Mouse (Mus musculus) lung, postnatal 0 days (tissue): ENCODE results near the gene Olfr910. TPM values are rescaled to one million over a fixed set of nuclear protein-coding genes. Genes with fewer than 3 reads are reported as not detected.

ENCODE experiments used
- ATAC-seq: fragments of 200-750 bp; cut with Nextera tagmentation; 2 replicates; pipeline ENCODE4 v1.8.0; 2017; ENCODE audit warnings: moderate library complexity
- DNase-seq: peaks from one replicate; pipeline ENCODE4 v3.0.0-alpha.2; 2016; ENCODE audit warnings: low spot score
- H3K27ac ChIP-seq: fragments of 300-500 bp; sonication (generic); 2 replicates; pipeline ENCODE4 v1.5.1; 2014; ENCODE audit warnings: antibody characterized with exemption, mild to moderate bottlenecking, low read length, mixed read lengths
- H3K27me3 ChIP-seq: fragments of 300-500 bp; sonication (generic); replicated peaks from 2 replicates; pipeline ENCODE4 v1.6.1; 2014; ENCODE audit warnings: low read length, mixed read lengths; ENCODE audit not compliant: insufficient read depth
- H3K36me3 ChIP-seq: fragments of 300-500 bp; sonication (generic); 2 replicates; pipeline ENCODE4 v1.6.1; 2014; ENCODE audit warnings: low read length, mixed read lengths; ENCODE audit not compliant: insufficient read depth
- H3K4me1 ChIP-seq: fragments of 300-500 bp; sonication (generic); 2 replicates; pipeline ENCODE4 v1.6.1; 2014; ENCODE audit warnings: antibody characterized with exemption, low read depth, low read length, mixed read lengths; ENCODE audit not compliant: insufficient read depth
- H3K4me2 ChIP-seq: fragments of 300-500 bp; sonication (generic); replicated peaks from 2 replicates; pipeline ENCODE4 v1.6.1; 2014; ENCODE audit warnings: low read depth, mild to moderate bottlenecking, low read length, moderate library complexity, mixed read lengths
- H3K4me3 ChIP-seq: fragments of 300-500 bp; sonication (generic); 2 replicates; pipeline ENCODE4 v1.5.1; 2014; ENCODE audit warnings: low read depth, low read length
- H3K9ac ChIP-seq: fragments of 300-500 bp; sonication (generic); replicated peaks from 2 replicates; pipeline ENCODE4 v1.6.1; 2014; ENCODE audit warnings: low read depth, mild to moderate bottlenecking
- H3K9me3 ChIP-seq: fragments of 300-500 bp; sonication (generic); 2 replicates; pipeline ENCODE4 v1.6.1; 2016; ENCODE audit warnings: low read length, mixed read lengths
- CTCF ChIP-seq: IDR thresholded peaks from 2 replicates; pipeline ENCODE4 v1.5.1; 2016; ENCODE audit warnings: antibody characterized with exemption, mild to moderate bottlenecking
- EP300 ChIP-seq: IDR thresholded peaks from 2 replicates; pipeline ENCODE4 v1.6.1; 2016; ENCODE audit warnings: antibody characterized with exemption, mild to moderate bottlenecking, control low read depth
- WGBS: fragments of 180-500 bp; shearing (Covaris S2); extraction: QIAGEN DNeasy Blood & Tissue Kit; methylation state at CpG from one replicate; pipeline ENCODE4 v1.1.7; 2014; 5-methylcytosine and 5-hydroxymethylcytosine counted together
- polyA plus RNA-seq: library from polyadenylated mRNA; unstranded; fragments of >200 nt; fragmentation: Nextera tagmentation; extraction: Ambion mirVana; gene quantifications from 2 replicates; pipeline ENCODE4 v1.2.1, GENCODE M21; 2015

Gene Olfr910
- polyA plus RNA-seq, result not detected in 2 replicates

DNA sequence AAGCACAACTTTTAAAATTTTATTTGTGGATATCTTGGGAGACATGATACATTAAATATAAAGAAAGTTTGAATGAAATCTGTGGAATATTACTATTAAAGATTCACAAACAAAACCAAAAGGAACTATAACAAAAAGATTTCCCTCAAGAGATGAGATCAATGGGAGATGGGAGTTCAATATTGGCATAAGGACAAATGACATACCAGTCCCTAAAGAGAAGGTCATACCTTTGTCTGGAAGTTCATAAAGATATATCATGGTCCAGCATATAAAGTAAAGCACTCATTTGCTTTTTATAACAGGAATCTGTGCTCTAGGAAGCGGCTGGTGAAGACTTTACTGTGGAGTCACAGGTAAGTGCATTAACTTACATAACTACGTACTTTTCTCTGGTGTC, at the start of gene Olfr910:
Olfr910 (plus strand) TSS at position 301 of the 400 bp plus-strand sequence.
- WGBS, result 75% methylated on average over 2 of the region's 2 CpGs
- Histone ChIP-seq H3K4me3 (no peak within 1 kb of the TSS), H3K27me3 (no peaks in the 10 kb centered on the region), H3K36me3 (no peaks in the 10 kb centered on the region), H3K4me1 (no peaks in the 10 kb centered on the region), H3K27ac (no peak within 1 kb of the TSS), H3K4me2 (no peak within 1 kb of the TSS), H3K9ac (no peak within 1 kb of the TSS), H3K9me3 (no peaks in the 10 kb centered on the region)
- DNase-seq, result no peak
- no peak for ATAC-seq
- TF ChIP-seq EP300, result no peak
- no peak for TF ChIP-seq CTCF

DNA sequence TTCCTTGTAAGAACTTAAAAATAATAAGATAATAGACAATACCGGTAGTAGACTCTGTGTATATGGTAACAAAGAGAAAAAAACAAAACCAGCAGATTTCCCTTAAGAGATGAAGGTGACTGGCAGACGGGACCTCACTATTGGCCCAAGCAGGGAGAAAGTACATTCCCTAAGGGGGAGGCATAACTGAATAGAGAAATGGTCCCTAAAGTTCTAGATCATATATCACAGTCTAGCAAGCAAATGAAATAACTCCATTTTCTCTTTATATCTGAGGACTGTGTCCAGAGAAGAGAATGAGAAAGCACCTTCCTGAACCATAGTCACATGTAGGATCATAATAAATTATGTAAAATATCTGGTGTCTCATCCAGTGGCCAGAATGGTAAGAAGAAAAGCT, 42.1 kb upstream of the Olfr910 start, which contains the start of gene Olfr907:
Olfr907 (plus strand) TSS at position 301 of the 400 bp plus-strand sequence.
- H3K27ac ChIP-seq, result no peak within 1 kb of the TSS
- ATAC-seq (no peak), DNase-seq (no peak)
- WGBS, result 72% methylated on average over 2 of the region's 2 CpGs
- no peaks in the 10 kb centered on the region for H3K9me3 ChIP-seq
- no peak within 1 kb of the TSS for H3K9ac ChIP-seq
- no peak for TF ChIP-seq CTCF
- no peak for TF ChIP-seq EP300
- no peak within 1 kb of the TSS for H3K4me2 ChIP-seq
- no peaks in the 10 kb centered on the region for H3K4me1 ChIP-seq
- no peaks in the 10 kb centered on the region for H3K36me3 ChIP-seq
- no peaks in the 10 kb centered on the region for H3K27me3 ChIP-seq
- H3K4me3 ChIP-seq, result no peak within 1 kb of the TSS

DNA sequence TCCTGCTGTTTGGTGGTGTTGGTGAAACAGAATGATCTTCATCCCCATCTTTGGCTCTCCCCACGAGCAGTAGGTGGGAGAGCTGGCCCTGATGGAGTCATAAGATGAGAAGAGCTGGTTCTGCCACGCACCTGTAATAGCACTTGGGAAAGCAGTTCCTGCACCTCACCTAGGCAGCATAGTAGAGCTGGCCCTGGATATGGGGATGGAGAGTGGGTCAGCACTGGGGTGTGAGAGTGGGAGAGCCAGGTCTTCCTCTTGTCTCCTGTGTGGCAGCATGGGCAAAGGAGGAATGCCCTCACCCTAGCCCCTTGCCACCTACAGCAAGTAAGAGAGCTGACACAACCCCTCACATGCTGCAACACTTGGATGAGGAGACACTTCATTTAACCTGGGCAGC, 25.3 kb upstream of the Olfr910 start:
- TF ChIP-seq EP300 (no peak), CTCF (no peak)
- no peaks in the 10 kb centered on the region for H3K9me3 ChIP-seq
- no peak overlapping the region for H3K4me2 ChIP-seq
- H3K4me3 ChIP-seq, result no peak overlapping the region
- no peak overlapping the region for H3K9ac ChIP-seq
- WGBS, result 51% methylated on average over 2 of the region's 2 CpGs
- no peaks in the 10 kb centered on the region for H3K36me3 ChIP-seq
- H3K4me1 ChIP-seq, result no peaks in the 10 kb centered on the region
- no peak for DNase-seq
- H3K27me3 ChIP-seq, result no peaks in the 10 kb centered on the region
- no peak overlapping the region for H3K27ac ChIP-seq
- no peak for ATAC-seq

DNA sequence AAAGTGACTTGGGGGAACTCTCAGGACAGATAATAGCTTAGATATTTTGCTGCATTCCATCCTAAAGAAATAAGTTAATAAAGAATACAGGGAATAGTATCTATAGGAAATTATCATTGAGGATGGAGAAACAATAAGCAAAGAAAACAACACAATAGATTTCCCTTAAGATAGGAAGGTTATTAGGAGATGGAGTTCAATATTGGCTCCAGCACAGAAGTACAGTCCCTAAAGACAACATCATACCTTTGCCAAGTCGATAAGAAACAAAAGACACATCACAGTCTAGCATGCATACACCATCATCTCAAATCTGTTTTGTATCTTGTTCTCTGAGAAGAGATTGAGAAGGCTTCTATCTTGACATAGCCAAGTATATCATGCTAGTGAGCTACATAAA, 16.4 kb upstream of the Olfr910 start, which contains the start of gene Olfr911-ps1:
Olfr911-ps1 (plus strand) TSS at position 301 of the 400 bp plus-strand sequence.
- no peaks in the 10 kb centered on the region for H3K27me3 ChIP-seq
- WGBS, result 46% methylated on average over 1 of the region's 1 CpGs

DNA sequence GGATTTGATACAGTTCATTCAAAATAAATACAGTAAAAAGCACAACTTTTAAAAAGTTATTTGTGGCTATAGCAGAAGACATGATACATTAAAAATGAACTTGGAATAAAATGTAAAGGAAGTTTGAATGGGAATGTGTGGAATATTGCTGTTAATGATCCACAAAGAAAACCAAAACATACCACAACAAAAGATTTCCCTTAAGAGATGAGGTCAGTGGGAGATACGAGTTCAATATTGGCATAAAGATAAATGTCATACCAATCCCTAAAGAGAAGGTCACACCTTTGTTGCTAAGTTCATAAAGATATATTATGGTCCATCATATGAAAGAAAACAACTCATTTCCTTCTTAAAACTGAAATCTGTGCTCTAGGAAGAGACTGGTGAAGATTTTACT, 42.2 kb downstream of the Olfr910 start, which contains the start of gene Olfr912:
Olfr912 (plus strand) TSS at position 301 of the 400 bp plus-strand sequence.
- 51% methylated on average over 1 of the region's 1 CpGs for WGBS
- no peaks in the 10 kb centered on the region for H3K4me1 ChIP-seq

More for the DNA sequence above, 16.4 kb upstream of the Olfr910 start, which contains the start of gene Olfr911-ps1:
- DNase-seq (no peak), ATAC-seq (no peak)
- TF ChIP-seq EP300, result no peak
- no peak for TF ChIP-seq CTCF
- Histone ChIP-seq H3K36me3 (no peaks in the 10 kb centered on the region), H3K9ac (no peak within 1 kb of the TSS), H3K4me3 (no peak within 1 kb of the TSS), H3K27ac (no peak within 1 kb of the TSS), H3K9me3 (no peaks in the 10 kb centered on the region), H3K4me1 (no peaks in the 10 kb centered on the region), H3K4me2 (no peak within 1 kb of the TSS)

More for the DNA sequence above, 42.2 kb downstream of the Olfr910 start, which contains the start of gene Olfr912:
- Histone ChIP-seq H3K9ac (no peak within 1 kb of the TSS), H3K4me2 (no peak within 1 kb of the TSS), H3K9me3 (no peaks in the 10 kb centered on the region), H3K27me3 (no peaks in the 10 kb centered on the region), H3K4me3 (no peak within 1 kb of the TSS), H3K36me3 (no peaks in the 10 kb centered on the region), H3K27ac (no peak within 1 kb of the TSS)
- TF ChIP-seq EP300 (no peak), CTCF (no peak)
- DNase-seq (no peak), ATAC-seq (no peak)

Other genes with a start within 250 kb of the Olfr910 start
- gene Olfr896-ps1, start 246.7 kb upstream of the Olfr910 start, polyA plus RNA-seq, result not detected in 2 replicates
- not detected in 2 replicates for gene Olfr25, start 208.8 kb upstream of the Olfr910 start, polyA plus RNA-seq
- gene Olfr898, start 189.4 kb upstream of the Olfr910 start, polyA plus RNA-seq, result not detected in 2 replicates
- gene Olfr250, start 171.0 kb upstream of the Olfr910 start, polyA plus RNA-seq, result not detected in 2 replicates
- gene Olfr251, start 160.8 kb upstream of the Olfr910 start, polyA plus RNA-seq, result not detected in 2 replicates
- gene Olfr147, start 136.2 kb upstream of the Olfr910 start, polyA plus RNA-seq, result not detected in 2 replicates
- not detected in 2 replicates for gene Olfr901, start 108.4 kb upstream of the Olfr910 start, polyA plus RNA-seq
- not detected in 2 replicates for gene Olfr902, start 90.2 kb upstream of the Olfr910 start, polyA plus RNA-seq
- not detected in 2 replicates for gene Olfr904, start 74.7 kb upstream of the Olfr910 start, polyA plus RNA-seq
- not detected in 2 replicates for gene Olfr905, start 66.7 kb upstream of the Olfr910 start, polyA plus RNA-seq
- not detected in 2 replicates for gene Olfr906, start 50.8 kb upstream of the Olfr910 start, polyA plus RNA-seq
- gene Olfr907, start 42.0 kb upstream of the Olfr910 start, polyA plus RNA-seq, result not detected in 2 replicates
- gene Olfr911-ps1, start 16.3 kb upstream of the Olfr910 start, polyA plus RNA-seq, result not detected in 2 replicates
- gene Olfr912, start 42.3 kb downstream of the Olfr910 start, polyA plus RNA-seq, result not detected in 2 replicates
- not detected in 2 replicates for gene Olfr913, start 54.9 kb downstream of the Olfr910 start, polyA plus RNA-seq
- gene Olfr914, start 67.3 kb downstream of the Olfr910 start, polyA plus RNA-seq, result not detected in 2 replicates
- not detected in 2 replicates for gene Olfr916, start 122.0 kb downstream of the Olfr910 start, polyA plus RNA-seq
- not detected in 2 replicates for gene Olfr917, start 128.0 kb downstream of the Olfr910 start, polyA plus RNA-seq
- not detected in 2 replicates for gene Olfr918, start 136.8 kb downstream of the Olfr910 start, polyA plus RNA-seq
- not detected in 2 replicates for gene Olfr919, start 165.8 kb downstream of the Olfr910 start, polyA plus RNA-seq
- gene Vwa5a, start 180.4 kb downstream of the Olfr910 start, polyA plus RNA-seq, result 30.3 and 34.9 TPM in 2 replicates
- 0.14 and 0.17 TPM in 2 replicates for gene Olfr920, start 214.4 kb downstream of the Olfr910 start, polyA plus RNA-seq
- not detected in 2 replicates for gene Olfr921, start 235.2 kb downstream of the Olfr910 start, polyA plus RNA-seq